Mouse (Mus musculus) Patski (cell line): ENCODE data around the gene Gm20388. TPM values are rescaled to one million over a fixed set of nuclear protein-coding genes. Genes with fewer than 3 reads are reported as not detected.

Experiments used
- ATAC-seq: fragments of 100-300 bp; one replicate; pipeline ENCODE4 v1.8.0; 2021
- CTCF ChIA-PET: fragments of 350-600 bp; sonication (Branson Sonifier 250); formaldehyde crosslinking; loops from one replicate; lab custom pipeline; 2022; ENCODE audit warnings: inconsistent platforms; lab: Charles Lee
- POLR2A ChIA-PET: fragments of 350-600 bp; sonication (Branson Sonifier 250); formaldehyde crosslinking; loops from one replicate; lab custom pipeline; 2022; ENCODE audit warnings: antibody characterized with exemption, inconsistent platforms; lab: Charles Lee
- DNase-seq: peaks from one replicate; pipeline ENCODE4 v3.0.0-alpha.2; 2011; ENCODE audit warnings: low read depth, low spot score
- H3K27me3 ChIP-seq: fragments of 371-371 bp; one replicate; pipeline ENCODE4 v1.5.1; 2021
- CTCF ChIP-seq: fragments of 100-300 bp; IDR thresholded peaks from one replicate; pipeline ENCODE4 v1.5.1; 2021
- in situ Hi-C: fragments of 300-500 bp; cut with MboI; formaldehyde crosslinking; loops from 3 replicates; pipeline ENCODE4 v1.11.1; 2018; ENCODE audit warnings: low pct_unique_long_range_greater_than_20kb, mixed read lengths
- polyA plus RNA-seq: library from polyadenylated mRNA; unstranded; gene quantifications from one replicate; pipeline ENCODE4 v1.2.3, GENCODE M21; 2021

Gene Gm20388
- polyA plus RNA-seq, 1 experiment from 2014 or later, result 86.7 TPM

GRCm38 (mm10) chr8:120270449-120270848 is 359.8 kb downstream of the Gm20388 start:
- no peaks in the 10 kb centered on the region for H3K27me3 ChIP-seq
- peak; percentile 73 for ATAC-seq
- no peak for TF ChIP-seq CTCF
- CTCF ChIA-PET, result interaction anchor here (1.0 to 1.8 kb wide), 4 partner anchors 11 to 92 kb away, joined by 3 to 5 read pairs (median 4); no protein-coding TSS in a partner anchor
- in situ Hi-C loops, result no loop called here
- POLR2A ChIA-PET, result no interaction called here
- DNase-seq, result peak; percentile 83

- in situ Hi-C loops, result no loop called here
- no peak for DNase-seq
- H3K27me3 ChIP-seq, result no peaks in the 10 kb centered on the region
- ChIA-PET POLR2A (interaction anchor here (0.5 kb wide), 1 partner anchor 262 kb away, joined by 5 read pairs; no protein-coding TSS in a partner anchor), CTCF (interaction anchor here (0.8 to 2.2 kb wide), 3 partner anchors 8 to 28 kb away, joined by 3 to 9 read pairs (median 6); no protein-coding TSS in a partner anchor)
- ATAC-seq, result no peak
- TF ChIP-seq CTCF, result no peak
Observed at GRCm38 (mm10) chr8:120273430-120273829, 362.8 kb downstream of the Gm20388 start.

- in situ Hi-C loops, result loop anchor here (5.0 kb wide), 2 partner anchors 41 to 94 kb away; no protein-coding TSS in a partner anchor
- TF ChIP-seq CTCF, result no peak
- DNase-seq, result no peak
- CTCF ChIA-PET, result interaction anchor here (0.9 to 2.6 kb wide), 3 partner anchors 12 to 98 kb away, joined by 3 to 8 read pairs (median 5); no protein-coding TSS in a partner anchor
- POLR2A ChIA-PET, result no interaction called here
- H3K27me3 ChIP-seq, result no peaks in the 10 kb centered on the region
- ATAC-seq, result no peak
Observed at GRCm38 (mm10) chr8:120276051-120276890, 365.6 kb downstream of the Gm20388 start.

- CTCF ChIA-PET, result interaction anchor here (1.0 to 2.6 kb wide), 3 partner anchors 12 to 98 kb away, joined by 3 to 8 read pairs (median 3); no protein-coding TSS in a partner anchor
- DNase-seq (no peak), ATAC-seq (no peak)
Observed at GRCm38 (mm10) chr8:120276891-120277426, 366.3 kb downstream of the Gm20388 start.

GRCm38 (mm10) chr8:120278009-120278408 is 367.4 kb downstream of the Gm20388 start:
- POLR2A ChIA-PET, result no interaction called here
- no peak for TF ChIP-seq CTCF
- no peak for DNase-seq

More at GRCm38 (mm10) chr8:120276891-120277426, 366.3 kb downstream of the Gm20388 start:
- no peak for TF ChIP-seq CTCF
- in situ Hi-C loops, result loop anchor here (5.0 kb wide), 2 partner anchors 40 to 95 kb away; no protein-coding TSS in a partner anchor
- POLR2A ChIA-PET, result no interaction called here
- H3K27me3 ChIP-seq, result no peaks in the 10 kb centered on the region

GRCm38 (mm10) chr8:120279418-120279817 is 368.8 kb downstream of the Gm20388 start:
- no peak for TF ChIP-seq CTCF
- CTCF ChIA-PET, result interaction anchor here (2.6 kb wide), 1 partner anchor 9 kb away, joined by 8 read pairs; no protein-coding TSS in a partner anchor
- POLR2A ChIA-PET, result no interaction called here
- in situ Hi-C loops, result loop anchor here (5.0 kb wide), 2 partner anchors 38 to 97 kb away; no protein-coding TSS in a partner anchor
- no peaks in the 10 kb centered on the region for H3K27me3 ChIP-seq
- ATAC-seq (no peak), DNase-seq (no peak)

More at GRCm38 (mm10) chr8:120278009-120278408, 367.4 kb downstream of the Gm20388 start:
- H3K27me3 ChIP-seq, result no peaks in the 10 kb centered on the region
- CTCF ChIA-PET, result interaction anchor here (1.1 to 2.6 kb wide), 2 partner anchors 11 to 99 kb away, joined by 3 to 8 read pairs; no protein-coding TSS in a partner anchor
- no peak for ATAC-seq
- in situ Hi-C loops, result loop anchor here (5.0 kb wide), 2 partner anchors 39 to 96 kb away; no protein-coding TSS in a partner anchor

- H3K27me3 ChIP-seq, result no peaks in the 10 kb centered on the region
- no peak for DNase-seq
- ATAC-seq, result no peak
- POLR2A ChIA-PET, result no interaction called here
- no peak for TF ChIP-seq CTCF
- in situ Hi-C loops, result no loop called here
- CTCF ChIA-PET, result interaction anchor here (0.7 to 2.1 kb wide), 19 partner anchors 9 to 315 kb away, joined by 3 to 13 read pairs (median 4); no protein-coding TSS in a partner anchor
Observed at GRCm38 (mm10) chr8:120281487-120281886, 370.8 kb downstream of the Gm20388 start.

GRCm38 (mm10) chr8:120282465-120282864 is 371.8 kb downstream of the Gm20388 start:
- DNase-seq (no peak), ATAC-seq (no peak)
- POLR2A ChIA-PET, result interaction anchor here (0.6 kb wide), 1 partner anchor 42 kb away, joined by 5 read pairs; no protein-coding TSS in a partner anchor
- no peaks in the 10 kb centered on the region for H3K27me3 ChIP-seq
- CTCF ChIA-PET, result interaction anchor here (0.9 kb wide), 1 partner anchor 13 kb away, joined by 3 read pairs; no protein-coding TSS in a partner anchor
- no peak for TF ChIP-seq CTCF
- in situ Hi-C loops, result no loop called here

GRCm38 (mm10) chr8:120284265-120284664 is 373.6 kb downstream of the Gm20388 start:
- no peak for TF ChIP-seq CTCF
- ChIA-PET CTCF (interaction anchor here (1.8 kb wide), 1 partner anchor 35 kb away, joined by 5 read pairs; no protein-coding TSS in a partner anchor), POLR2A (no interaction called here)
- in situ Hi-C loops, result no loop called here
- no peaks in the 10 kb centered on the region for H3K27me3 ChIP-seq
- no peak for DNase-seq
- ATAC-seq, result no peak

- POLR2A ChIA-PET, result no interaction called here
- DNase-seq, result no peak
Observed at GRCm38 (mm10) chr8:120285033-120285432, 374.4 kb downstream of the Gm20388 start.

More at GRCm38 (mm10) chr8:120285033-120285432, 374.4 kb downstream of the Gm20388 start:
- ATAC-seq, result no peak
- CTCF ChIA-PET, result interaction anchor here (1.5 to 1.8 kb wide), 2 partner anchors 35 to 106 kb away, joined by 4 to 5 read pairs; no protein-coding TSS in a partner anchor
- no peak for TF ChIP-seq CTCF
- in situ Hi-C loops, result no loop called here
- no peaks in the 10 kb centered on the region for H3K27me3 ChIP-seq
